Mouse (Mus musculus): ENCODE results near the gene Mapt. TPM values are rescaled to one million over a fixed set of nuclear protein-coding genes. Genes with fewer than 3 reads are reported as not detected.
A peak's percentile ranks its signal among the peaks of the same experiment; 100 is the strongest.

The Mapt gene
- total RNA-seq, 2 experiments from 2014 or later, result 51.5 to 54.4 TPM

- intact Hi-C loops (cut with DNase I), result loop anchor here (2.0 to 5.0 kb wide), 2 partner anchors 95 to 116 kb away; no protein-coding TSS in a partner anchor
- DNase-seq, result peak; percentile 17 to 30
These were observed 115.7 kb downstream of the Mapt start for GRCm38 (mm10) chr11:104346931-104347330.

GRCm38 (mm10) chr11:104361790-104362189 lies 130.6 kb downstream of the Mapt start:
- no peak for DNase-seq
- intact Hi-C loops (cut with DNase I), result no loop called here

DNA sequence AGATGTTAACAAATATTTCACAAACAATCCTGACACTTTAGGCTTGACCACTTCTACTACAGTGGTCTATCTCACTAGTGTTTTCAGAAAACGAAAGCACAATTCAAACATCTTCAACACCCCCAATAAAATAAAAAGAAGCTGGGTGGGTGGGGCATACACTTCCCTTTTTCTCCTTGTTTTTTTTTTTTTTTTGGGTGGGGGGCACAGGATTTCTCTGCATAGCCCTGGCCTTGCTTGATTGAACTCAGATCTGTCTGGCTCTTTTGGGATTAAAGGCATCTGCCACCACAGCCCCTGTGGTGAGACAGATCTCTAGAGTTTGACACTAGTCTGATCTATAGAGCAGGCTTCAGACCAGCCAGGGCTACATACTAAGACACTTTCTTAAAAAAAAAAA lies 131.5 kb downstream of the Mapt start:
- DNase-seq, result no peak
- intact Hi-C loops (cut with DNase I), result no loop called here

DNA sequence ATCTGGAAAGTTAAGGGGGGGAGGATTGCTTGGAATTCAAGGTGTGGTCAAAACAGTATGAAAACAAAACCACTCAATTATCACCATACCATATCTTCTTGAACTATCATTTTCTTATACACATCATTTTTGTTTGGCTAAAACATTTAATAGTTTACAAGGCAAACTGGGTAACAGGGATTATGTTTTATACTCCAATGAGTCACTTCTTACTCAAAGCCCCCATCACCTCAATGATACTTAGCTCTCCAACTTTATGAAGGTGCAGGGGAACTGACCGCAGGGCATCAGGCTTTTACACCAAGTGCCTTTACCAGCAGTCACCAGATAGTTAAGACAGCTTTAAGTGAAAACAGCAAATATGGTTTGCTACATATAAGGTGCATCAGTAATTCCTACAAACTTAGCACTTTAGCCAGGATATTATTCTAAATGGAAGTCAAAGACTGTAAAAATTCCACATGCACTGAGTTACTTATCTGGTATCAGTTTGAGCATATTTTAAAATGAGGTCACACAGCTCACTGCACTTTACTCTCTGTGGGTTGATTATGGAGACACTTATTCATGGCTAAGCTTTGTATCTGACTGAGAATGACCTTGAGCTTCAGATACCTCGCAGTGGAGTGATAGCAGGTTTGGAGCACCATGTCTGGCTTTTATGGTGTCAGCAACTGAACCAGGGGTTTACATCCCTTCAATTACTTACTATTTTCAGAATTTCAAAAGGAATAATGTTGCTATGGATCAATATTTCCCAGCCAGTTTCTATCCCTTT lies 132.8 kb downstream of the Mapt start:
- DNase-seq, result no peak
- intact Hi-C loops (cut with DNase I), result no loop called here

GRCm38 (mm10) chr11:104367486-104368190 lies 136.4 kb downstream of the Mapt start:
- intact Hi-C loops (cut with DNase I), result no loop called here
- no peak for DNase-seq

- intact Hi-C loops (cut with DNase I), result no loop called here
These were observed 145.1 kb downstream of the Mapt start for GRCm38 (mm10) chr11:104376291-104376690.

GRCm38 (mm10) chr11:104379635-104380034 lies 148.4 kb downstream of the Mapt start:
- DNase-seq, result peak; percentile 9 to 12
- intact Hi-C loops (cut with DNase I), result loop anchor here (5.0 kb wide), 1 partner anchor 63 kb away; no protein-coding TSS in a partner anchor

More at GRCm38 (mm10) chr11:104376291-104376690, 145.1 kb downstream of the Mapt start:
- no peak for DNase-seq

Small RNA genes within 50 kb of the gene (microRNA-seq; reads per million reads assigned to microRNA genes)
- 0 reads per million in 2 experiments for gene Gm47310

Other genes starting within 250 kb of the Mapt start
- not detected for gene Crhr1, start 98.5 kb upstream of the Mapt start, total RNA-seq (2021)
- gene Sppl2c, start 45.1 kb upstream of the Mapt start, total RNA-seq (2021), result not detected
- 10 to 100 TPM; 31.6 to 32.3 TPM for gene Kansl1, start 237.5 kb downstream of the Mapt start, total RNA-seq (2021)